Mouse (Mus musculus) lung, postnatal 4 days (tissue): ENCODE measurements at regions not wholly inside any gene's neighbourhood (a gene's known extent, or its start where the extent isn't known, plus 50 kb on each side); places are given as distances from the start of the nearest gene placed in this dataset.

ENCODE experiments used
- DNase-seq, 2 experiments: peaks; one replicate each; pipeline ENCODE4 v3.0.0; 2021

DNA sequence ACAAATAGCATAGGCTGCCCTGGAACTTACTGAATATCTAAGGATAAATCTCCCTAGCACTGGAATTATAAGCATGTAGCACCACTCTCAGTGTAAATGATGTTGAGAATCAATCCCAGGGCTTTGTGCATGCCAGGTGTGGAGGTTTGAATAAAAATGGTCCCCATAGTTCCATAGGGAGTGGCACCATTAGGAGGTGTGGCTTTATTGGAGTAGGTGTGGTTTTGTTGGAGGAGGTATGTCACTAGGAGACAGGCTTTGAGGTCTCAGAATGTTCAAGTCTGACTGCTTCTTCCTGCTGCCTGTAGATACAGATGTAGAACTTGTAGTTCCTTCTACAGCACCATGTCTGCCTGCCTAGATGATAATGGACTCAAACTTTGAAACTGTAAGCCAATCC lies 217.8 kb downstream of the Rsl24d1 start:
- no peak for DNase-seq

DNA sequence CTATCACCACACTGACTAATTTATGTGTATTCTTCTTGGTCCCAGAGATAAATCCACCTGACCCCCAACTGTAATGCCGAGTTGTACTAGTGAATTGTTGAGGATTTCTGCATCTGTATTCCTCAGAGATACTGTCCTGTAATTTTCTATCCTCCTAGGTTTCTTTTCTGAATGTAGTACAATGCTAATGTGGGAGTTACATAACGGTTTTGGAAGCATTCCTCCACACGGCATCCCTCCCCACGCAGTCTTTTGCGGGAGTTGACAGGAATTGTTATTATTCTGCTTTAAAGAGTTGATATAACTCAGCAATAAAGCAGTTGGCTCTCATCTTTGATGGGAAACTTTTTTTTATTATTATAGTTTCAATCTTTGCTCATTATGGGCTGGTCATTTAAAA lies 222.8 kb downstream of the Rsl24d1 start:
- DNase-seq, result no peak

DNA sequence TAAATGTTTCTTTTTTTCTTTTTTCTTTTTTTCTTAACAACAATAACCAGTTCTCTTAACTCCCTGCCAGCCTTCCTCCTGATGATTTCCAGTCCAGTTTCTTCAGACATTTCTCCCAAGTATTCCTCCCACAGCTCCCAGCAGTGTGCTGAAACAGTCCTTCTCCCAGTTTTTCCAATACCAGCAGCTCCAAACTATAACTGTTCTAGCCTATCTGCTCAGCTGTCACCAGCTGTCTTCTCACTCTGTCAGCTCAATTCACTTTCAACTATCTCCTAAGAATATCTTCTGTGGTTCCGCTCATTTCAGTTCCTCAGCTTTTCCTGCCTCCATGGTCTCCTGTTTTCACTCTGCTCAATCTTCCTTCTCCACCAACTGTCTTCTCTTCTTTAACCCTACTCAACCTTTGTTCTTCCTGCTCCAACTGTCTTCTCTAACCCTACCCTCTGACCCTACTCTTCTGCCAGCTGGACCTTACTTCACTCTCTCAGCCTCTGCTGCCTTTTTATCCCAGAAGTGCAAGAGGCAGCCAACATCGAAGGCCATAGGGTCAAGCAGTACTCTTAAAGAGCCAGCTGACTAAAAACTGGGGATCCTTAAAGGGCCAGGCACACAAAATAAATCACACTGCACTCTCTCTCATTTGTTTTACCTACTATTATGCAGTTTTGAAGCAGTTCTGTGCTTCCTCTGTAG lies 224.0 kb downstream of the Rsl24d1 start:
- DNase-seq, result no peak

DNA sequence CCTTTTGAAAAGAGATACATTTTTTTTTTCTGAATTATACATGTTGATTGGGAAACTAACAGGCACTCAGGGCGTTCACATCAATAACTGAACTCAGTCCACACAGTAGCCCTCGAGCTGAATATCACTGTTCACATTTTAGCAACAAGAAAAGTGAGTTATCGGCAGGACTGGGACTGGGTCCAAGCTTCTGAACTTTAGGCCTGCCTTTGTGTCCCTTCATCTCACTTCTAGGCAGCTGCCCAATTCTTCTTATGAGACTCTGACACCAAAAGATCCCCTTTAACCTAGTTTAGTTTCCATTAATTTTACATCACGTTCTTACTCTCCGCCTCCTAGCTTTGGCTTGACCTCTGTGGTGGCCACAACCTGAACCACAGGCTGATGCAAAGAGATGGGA lies 242.7 kb downstream of the Rsl24d1 start:
- no peak for DNase-seq

DNA sequence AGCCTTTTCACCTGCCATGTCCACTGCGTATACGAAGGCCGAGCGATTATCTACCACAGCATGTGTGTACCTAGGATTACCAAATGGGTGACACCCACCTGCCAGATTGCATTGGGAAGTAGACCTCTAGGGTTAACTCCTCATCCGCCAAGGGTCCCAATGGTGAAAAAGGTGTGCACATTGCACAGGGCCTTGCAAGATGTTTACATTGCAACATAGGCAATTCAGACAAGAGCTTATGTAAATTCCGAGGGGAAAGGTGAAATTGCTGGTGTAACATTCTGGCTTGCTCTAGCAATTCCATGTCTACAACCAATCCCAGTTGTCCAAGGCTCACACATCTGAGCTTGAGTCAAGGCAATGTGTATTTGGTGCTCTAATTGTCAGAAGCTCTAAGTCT lies 245.7 kb downstream of the Rsl24d1 start:
- DNase-seq, result peak in 1 of 2 experiments; percentile 5

DNA sequence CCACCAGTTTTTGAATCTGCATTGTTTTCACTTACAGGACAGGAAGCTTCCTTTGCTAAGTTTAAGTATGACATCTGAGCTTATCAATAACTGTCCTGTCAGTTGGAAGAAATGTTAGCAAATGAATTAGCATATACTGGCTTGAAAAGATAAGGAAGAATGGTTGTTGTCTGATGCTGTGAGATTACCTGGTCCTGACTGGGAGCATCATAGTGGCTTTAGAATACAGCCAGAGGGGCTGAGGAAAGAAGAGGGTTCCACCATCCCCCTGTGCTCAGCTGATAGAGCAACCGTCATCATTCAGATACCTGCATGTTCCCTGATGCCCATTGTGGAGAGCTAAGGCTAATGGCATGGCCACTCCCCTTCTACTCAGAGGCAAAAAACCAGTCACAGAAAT lies 267.5 kb downstream of the Rsl24d1 start:
- DNase-seq, result no peak

DNA sequence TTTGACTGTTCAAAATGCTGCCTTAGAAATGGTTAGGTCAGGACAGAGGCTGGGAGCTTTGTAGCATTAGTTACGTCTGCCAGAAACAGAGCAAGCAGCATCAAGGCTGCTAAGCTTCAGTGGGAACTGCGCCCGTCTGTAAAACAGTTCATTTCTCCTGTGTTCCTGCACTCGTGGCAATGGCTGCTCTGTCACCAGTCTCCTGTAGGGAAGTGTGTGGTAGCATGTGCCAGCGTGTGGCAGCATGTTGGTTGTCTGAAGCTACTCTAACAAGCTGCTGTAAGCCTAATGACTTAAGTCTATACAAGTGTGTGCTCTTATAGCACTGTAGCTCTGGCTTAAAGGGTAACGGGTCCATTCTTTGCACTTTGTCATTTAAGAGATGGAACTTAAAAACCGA lies 278.8 kb downstream of the Rsl24d1 start:
- DNase-seq, result no peak

DNA sequence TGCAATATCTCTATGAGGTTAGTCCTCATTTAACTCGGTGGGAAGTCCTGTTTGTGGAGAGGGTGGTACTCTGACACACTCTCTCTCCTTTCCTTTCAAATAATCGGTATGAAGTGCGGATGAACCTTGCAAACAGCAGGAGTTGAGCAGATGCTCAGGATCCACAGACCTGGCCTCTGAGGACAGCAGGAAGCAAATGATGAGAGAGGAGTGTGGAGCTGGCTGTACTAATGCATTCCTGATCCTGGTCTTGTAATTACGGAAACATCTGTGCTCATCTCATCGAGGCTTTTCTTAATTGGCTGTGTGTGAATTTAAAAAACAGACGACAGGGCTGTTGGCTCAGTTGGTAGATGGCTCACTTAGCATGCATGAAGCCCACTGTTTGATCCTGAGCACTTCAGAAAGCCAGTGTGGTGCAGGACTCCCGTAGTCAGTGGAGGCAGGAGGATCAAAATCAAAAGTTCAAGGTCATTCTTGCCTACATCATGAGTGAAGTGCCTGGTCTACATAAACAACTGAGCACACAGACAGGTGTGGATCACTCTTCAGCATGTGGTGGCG lies 300.2 kb downstream of the Rsl24d1 start:
- no peak for DNase-seq

DNA sequence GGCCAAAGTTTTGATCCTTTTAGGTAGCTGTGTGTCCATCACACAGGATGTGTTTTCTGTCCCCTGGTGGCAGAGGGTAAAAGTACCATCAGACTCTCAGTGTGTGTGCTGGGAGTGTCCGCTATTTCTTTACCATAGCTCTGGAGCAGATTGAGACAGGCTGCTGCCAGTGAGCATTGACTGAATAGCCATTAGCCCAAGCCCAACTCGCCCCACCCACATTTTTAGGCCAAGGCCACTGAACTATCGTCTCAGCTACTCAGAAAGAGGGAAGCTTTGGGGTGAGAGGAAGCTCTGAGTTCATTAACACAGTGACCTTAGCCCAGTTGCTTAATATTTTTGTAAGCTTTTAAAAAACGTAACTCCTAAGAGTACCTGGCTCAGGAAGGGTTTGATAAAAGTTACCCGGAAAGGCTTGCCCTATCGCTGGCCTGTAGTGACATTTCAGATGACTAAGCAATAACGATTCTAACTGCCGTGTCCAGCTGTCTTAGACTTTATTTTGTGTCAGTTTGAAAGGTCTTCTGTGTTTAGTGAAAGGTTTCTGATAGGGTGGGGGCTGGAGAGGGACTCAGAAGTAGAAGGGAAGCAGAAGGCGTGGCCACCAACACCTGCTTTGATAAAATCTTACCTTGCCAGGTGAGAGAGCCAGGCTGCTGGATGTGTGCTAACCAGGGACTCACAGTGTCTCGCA lies 303.0 kb downstream of the Rsl24d1 start:
- no peak for DNase-seq
